Mouse (Mus musculus) neutrophil, adult 59 days (primary cell): ENCODE measurements around the gene Tex11. TPM values are rescaled to one million over a fixed set of nuclear protein-coding genes. Genes with fewer than 3 reads are reported as not detected.

ENCODE experiments used
- total RNA-seq, 2 experiments: library from RNA; stranded (reverse); gene quantifications; 1 replicate in 1 of 2; 2 replicates in 1 of 2; pipeline ENCODE4 v1.2.4; 2023

Tex11 gene
- total RNA-seq, result not detected

GRCm38 (mm10) chrX:101059541-101059940, at the start of gene Tex11:
Tex11 (minus strand) TSS chrX:101059667.

GRCm38 (mm10) chrX:101085920-101086319, 26.5 kb upstream of the Tex11 start, which contains the start of gene Slc7a3:
Slc7a3 (minus strand) TSS chrX:101086020.

Other genes starting within 250 kb of the Tex11 start
- not detected for gene Slc7a3, start 26.4 kb upstream of the Tex11 start, total RNA-seq
- gene Snx12, start 162.9 kb upstream of the Tex11 start, total RNA-seq, result 10 to 100 TPM; 37.6 to 42.3 TPM
- gene Foxo4, start 194.9 kb upstream of the Tex11 start, total RNA-seq, result 10 to 100 TPM; 23.9 to 26.7 TPM
- 1 to 10 TPM; 3.0 to 3.6 TPM for gene Gm614, start 204.3 kb upstream of the Tex11 start, total RNA-seq
- 10 to 100 TPM; 32.3 to 34.3 TPM for gene Il2rg, start 208.6 kb upstream of the Tex11 start, total RNA-seq
- gene Gm20489, start 209.4 kb upstream of the Tex11 start, total RNA-seq, result not detected
- 10 to 100 TPM; 56.9 to 61.0 TPM for gene Med12, start 214.4 kb upstream of the Tex11 start, total RNA-seq
- under 1 TPM in 1 of 2 experiments, not detected in 1; 0.51 TPM for gene Nlgn3, start 239.5 kb upstream of the Tex11 start, total RNA-seq